Mouse (Mus musculus) CH12.LX (cell line): Measurements from ENCODE around the gene Olfr1393. TPM values are rescaled to one million over a fixed set of nuclear protein-coding genes. Genes with fewer than 3 reads are reported as not detected.

ENCODE experiments used
- DNase-seq: peaks from one replicate; pipeline ENCODE4 v3.0.0-alpha.2; 2013; ENCODE audit errors: extremely low read depth
- H3K27ac ChIP-seq: 2 replicates; pipeline ENCODE4 v1.5.1; 2012; ENCODE audit warnings: low read depth, mild to moderate bottlenecking, control low read depth, moderate library complexity; ENCODE audit not compliant: insufficient read depth
- H3K27me3 ChIP-seq: replicated peaks from 2 replicates; pipeline ENCODE3; 2012; ENCODE audit warnings: inconsistent platforms
- H3K36me3 ChIP-seq, 2 experiments: replicated peaks in 1 of 2; 2 replicates each; pipeline versions ENCODE3 to v1.6.1; 2012; ENCODE audit warnings: inconsistent platforms in 1 of 2, low read length in 1 of 2, mild to moderate bottlenecking in 1 of 2, mixed read lengths in 1 of 2, moderate library complexity in 1 of 2; ENCODE audit not compliant: control insufficient read depth in 1 of 2, insufficient read depth in 1 of 2
- H3K4me1 ChIP-seq, 2 experiments: 2 replicates each; pipeline ENCODE4 v1.6.1; 2012; ENCODE audit warnings: inconsistent platforms in 1 of 2, moderate library complexity in 1 of 2; ENCODE audit not compliant: insufficient read depth in 2 of 2, control insufficient read depth in 1 of 2
- H3K4me2 ChIP-seq: 2 replicates; pipeline ENCODE4 v1.6.1; 2012; ENCODE audit warnings: low read depth, mild to moderate bottlenecking, control low read depth; ENCODE audit not compliant: poor library complexity, insufficient read depth, severe bottlenecking
- H3K4me3 ChIP-seq, 3 experiments: fragments of 150-350 bp in 1 of 3; sonication (generic) in 1 of 3; replicated peaks in 1 of 3; 2 replicates each; pipeline versions ENCODE3 to v1.5.1; 2011 to 2012; ENCODE audit warnings: low read depth in 2 of 3, low read length in 2 of 3, mild to moderate bottlenecking in 2 of 3, moderate library complexity in 2 of 3, control low read depth in 1 of 3, improper control_type of control experiment in 1 of 3, inconsistent platforms in 1 of 3, mixed read lengths in 1 of 3; ENCODE audit not compliant: poor library complexity in 1 of 3
- H3K79me2 ChIP-seq: replicated peaks from 2 replicates; pipeline ENCODE4 v1.6.1; 2012; ENCODE audit warnings: mild to moderate bottlenecking, moderate library complexity; ENCODE audit not compliant: control insufficient read depth, poor library complexity, insufficient read depth, severe bottlenecking; ENCODE audit errors: extremely low read depth
- H3K9ac ChIP-seq: 2 replicates; pipeline ENCODE4 v1.6.1; 2012; ENCODE audit warnings: low read depth, mild to moderate bottlenecking, control low read depth, moderate library complexity; ENCODE audit not compliant: insufficient read depth
- H3K9me3 ChIP-seq: replicated peaks from 2 replicates; pipeline ENCODE3; 2012; ENCODE audit warnings: low read length, inconsistent platforms, mixed read lengths
- BHLHE40 ChIP-seq: IDR thresholded peaks from 2 replicates; pipeline ENCODE4 v1.6.1; 2011; ENCODE audit warnings: mild to moderate bottlenecking, low read depth, low read length, improper control_type of control experiment
- CHD1 ChIP-seq: IDR thresholded peaks from 2 replicates; pipeline ENCODE4 v1.6.1; 2012; ENCODE audit warnings: low read depth, low read length, improper control_type of control experiment, inconsistent platforms
- CHD2 ChIP-seq: IDR thresholded peaks from 2 replicates; pipeline ENCODE4 v1.6.1; 2011; ENCODE audit warnings: low read length, improper control_type of control experiment
- CTCF ChIP-seq, 2 experiments: IDR thresholded peaks in 1 of 2; conservative IDR thresholded peaks in 1 of 2; 2 replicates each; pipeline ENCODE4 v1.5.1; 2011 to 2012; ENCODE audit warnings: low read depth in 2 of 2, low read length in 2 of 2, improper control_type of control experiment in 1 of 2, inconsistent platforms in 1 of 2, mild to moderate bottlenecking in 1 of 2, moderate library complexity in 1 of 2
- E2F4 ChIP-seq: IDR thresholded peaks from 2 replicates; pipeline ENCODE4 v1.6.1; 2011; ENCODE audit warnings: low read depth, low read length, improper control_type of control experiment; ENCODE audit not compliant: insufficient replicate concordance
- ELF1 ChIP-seq: IDR thresholded peaks from 2 replicates; pipeline ENCODE4 v1.6.1; 2014; ENCODE audit warnings: low read depth, mild to moderate bottlenecking, inconsistent platforms, low read length, improper control_type of control experiment
- EP300 ChIP-seq: IDR thresholded peaks from 2 replicates; pipeline ENCODE4 v1.6.1; 2011; ENCODE audit warnings: low read length, improper control_type of control experiment
- ETS1 ChIP-seq: conservative IDR thresholded peaks from 2 replicates; pipeline ENCODE4 v1.6.1; 2012; ENCODE audit warnings: low read depth, mild to moderate bottlenecking, inconsistent platforms, low read length, improper control_type of control experiment, moderate library complexity
- GABPA ChIP-seq: IDR thresholded peaks from 2 replicates; pipeline ENCODE4 v1.6.1; 2012; ENCODE audit warnings: low read depth, low read length, improper control_type of control experiment, inconsistent platforms; ENCODE audit not compliant: insufficient replicate concordance
- HCFC1 ChIP-seq: IDR thresholded peaks from 2 replicates; pipeline ENCODE4 v1.6.1; 2012; ENCODE audit warnings: low read depth, mild to moderate bottlenecking, inconsistent platforms, low read length, improper control_type of control experiment
- IRF4 ChIP-seq: IDR thresholded peaks from 2 replicates; pipeline ENCODE4 v1.6.1; 2014; ENCODE audit warnings: low read depth, mild to moderate bottlenecking, inconsistent platforms, low read length, improper control_type of control experiment
- JUN ChIP-seq: IDR thresholded peaks from 2 replicates; pipeline ENCODE4 v1.6.1; 2011; ENCODE audit warnings: low read depth, mild to moderate bottlenecking, low read length, improper control_type of control experiment, moderate library complexity; ENCODE audit not compliant: insufficient read depth
- JUND ChIP-seq: conservative IDR thresholded peaks from 2 replicates; pipeline ENCODE4 v1.6.1; 2011; ENCODE audit warnings: low read depth, low read length, improper control_type of control experiment
- KAT2A ChIP-seq: IDR thresholded peaks from 2 replicates; pipeline ENCODE4 v1.6.1; 2012; ENCODE audit warnings: low read length, improper control_type of control experiment, inconsistent platforms; ENCODE audit not compliant: insufficient replicate concordance
- MAFK ChIP-seq: IDR thresholded peaks from 2 replicates; pipeline ENCODE4 v1.6.1; 2011; ENCODE audit warnings: low read length, improper control_type of control experiment; ENCODE audit not compliant: insufficient replicate concordance
- MAX ChIP-seq: IDR thresholded peaks from 2 replicates; pipeline ENCODE4 v1.6.1; 2011; ENCODE audit warnings: low read length, improper control_type of control experiment
- MAZ ChIP-seq: IDR thresholded peaks from 2 replicates; pipeline ENCODE4 v1.6.1; 2012; ENCODE audit warnings: low read depth, mild to moderate bottlenecking, inconsistent platforms, low read length, improper control_type of control experiment, moderate library complexity
- MEF2A ChIP-seq: IDR thresholded peaks from 2 replicates; pipeline ENCODE4 v1.6.1; 2014; ENCODE audit warnings: low read depth, mild to moderate bottlenecking, inconsistent platforms, low read length, improper control_type of control experiment, borderline replicate concordance
- MXI1 ChIP-seq: IDR thresholded peaks from 2 replicates; pipeline ENCODE4 v1.6.1; 2011; ENCODE audit warnings: mild to moderate bottlenecking, low read depth, low read length, improper control_type of control experiment
- MYC ChIP-seq: IDR thresholded peaks from 2 replicates; pipeline ENCODE4 v1.6.1; 2011; ENCODE audit warnings: low read depth, mild to moderate bottlenecking, improper control_type of control experiment, low read length
- NELFE ChIP-seq: IDR thresholded peaks from 2 replicates; pipeline ENCODE4 v1.6.1; 2011; ENCODE audit warnings: low read depth, low read length, improper control_type of control experiment
- NRF1 ChIP-seq: IDR thresholded peaks from 2 replicates; pipeline ENCODE4 v1.6.1; 2014; ENCODE audit warnings: low read depth, mild to moderate bottlenecking, inconsistent platforms, low read length, improper control_type of control experiment, moderate library complexity
- PAX5 ChIP-seq: IDR thresholded peaks from 2 replicates; pipeline ENCODE4 v1.6.1; 2012; ENCODE audit warnings: low read length, inconsistent platforms, mixed read lengths
- POLR2A ChIP-seq: IDR thresholded peaks from 2 replicates; pipeline ENCODE4 v1.6.1; 2011; ENCODE audit warnings: low read depth, mild to moderate bottlenecking, improper control_type of control experiment, low read length
- POLR2AphosphoS2 ChIP-seq: IDR thresholded peaks from 2 replicates; pipeline ENCODE4 v1.6.1; 2011; ENCODE audit warnings: low read depth, low read length, improper control_type of control experiment
- RAD21 ChIP-seq: IDR thresholded peaks from 2 replicates; pipeline ENCODE4 v1.6.1; 2011; ENCODE audit warnings: low read depth, mild to moderate bottlenecking, low read length, improper control_type of control experiment, moderate library complexity
- RCOR1 ChIP-seq: conservative IDR thresholded peaks from 2 replicates; pipeline ENCODE4 v1.6.1; 2012; ENCODE audit warnings: low read depth, mild to moderate bottlenecking, inconsistent platforms, low read length, improper control_type of control experiment
- SIN3A ChIP-seq: IDR thresholded peaks from 2 replicates; pipeline ENCODE4 v1.6.1; 2012; ENCODE audit warnings: low read length, improper control_type of control experiment, inconsistent platforms
- SMC3 ChIP-seq: IDR thresholded peaks from 2 replicates; pipeline ENCODE4 v1.6.1; 2011; ENCODE audit warnings: low read depth, low read length, improper control_type of control experiment
- TBP ChIP-seq: conservative IDR thresholded peaks from 2 replicates; pipeline ENCODE4 v1.6.1; 2011; ENCODE audit warnings: low read depth, low read length, improper control_type of control experiment
- TCF12 ChIP-seq: IDR thresholded peaks from 2 replicates; pipeline ENCODE4 v1.6.1; 2014; ENCODE audit warnings: low read depth, mild to moderate bottlenecking, inconsistent platforms, low read length, improper control_type of control experiment
- UBTF ChIP-seq: IDR thresholded peaks from 2 replicates; pipeline ENCODE4 v1.6.1; 2012; ENCODE audit warnings: low read depth, mild to moderate bottlenecking, inconsistent platforms, low read length, improper control_type of control experiment, moderate library complexity
- USF1 ChIP-seq: IDR thresholded peaks from 2 replicates; pipeline ENCODE4 v1.6.1; 2014; ENCODE audit warnings: low read depth, mild to moderate bottlenecking, inconsistent platforms, low read length, improper control_type of control experiment
- USF2 ChIP-seq: conservative IDR thresholded peaks from 2 replicates; pipeline ENCODE4 v1.6.1; 2011; ENCODE audit warnings: low read depth, low read length, improper control_type of control experiment
- ZC3H11A ChIP-seq: IDR thresholded peaks from 2 replicates; pipeline ENCODE4 v1.6.1; 2012; ENCODE audit warnings: low read depth, mild to moderate bottlenecking, inconsistent platforms, low read length, improper control_type of control experiment
- ZKSCAN1 ChIP-seq: IDR thresholded peaks from 2 replicates; pipeline ENCODE4 v1.6.1; 2012; ENCODE audit warnings: low read depth, inconsistent platforms, low read length, improper control_type of control experiment, borderline replicate concordance
- ZMIZ1 ChIP-seq: IDR thresholded peaks from 2 replicates; pipeline ENCODE4 v1.6.1; 2012; ENCODE audit warnings: low read depth, mild to moderate bottlenecking, inconsistent platforms, low read length, improper control_type of control experiment
- ZNF384 ChIP-seq: IDR thresholded peaks from 2 replicates; pipeline ENCODE4 v1.6.1; 2012; ENCODE audit warnings: low read depth, low read length, improper control_type of control experiment, inconsistent platforms
- dilution Hi-C: fragments of 300-500 bp; cut with MboI; formaldehyde crosslinking; loops from 2 replicates; pipeline ENCODE4 v1.14.3; 2020; ENCODE audit warnings: low sequenced_read_pairs; ENCODE audit not compliant: extremely low pct_unique_long_range_greater_than_20kb, extremely low pct_ligation_motif_present
- in situ Hi-C: fragments of 300-500 bp; cut with MboI; formaldehyde crosslinking; loops from 3 replicates; pipeline ENCODE4 v1.14.3; 2019; ENCODE audit warnings: low sequenced_read_pairs, low pct_ligation_motif_present, low pct_unique_long_range_greater_than_20kb, mixed read lengths
- polyA plus RNA-seq: library from polyadenylated mRNA; unstranded; fragments of >175 nt; gene quantifications from 2 replicates; pipeline ENCODE4 v1.2.1, GENCODE M21; 2012; ENCODE audit warnings: low read depth; ENCODE audit not compliant: insufficient read length
- total RNA-seq, 2 experiments: library from RNA; depleted of rRNA; stranded (reverse); fragments of 300-350 nt in 1 of 2; fragments of >200 nt in 1 of 2; gene quantifications; 2 replicates each; pipeline ENCODE4 v1.2.3; 2012 to 2014

The Olfr1393 gene
- total and polyA plus RNA-seq, 3 experiments = 0.10 TPM; not detected in 2

- H3K27ac ChIP-seq = peak overlapping the region; percentile 99
- dilution Hi-C loops = no loop called here
Observed at GRCm38 (mm10) chr11:49249811-49250421, 28.2 kb upstream of the Olfr1393 start.

More at GRCm38 (mm10) chr11:49249811-49250421, 28.2 kb upstream of the Olfr1393 start:
- TF ChIP-seq RAD21 (no peak; the same call in none of the 2 replicates), POLR2AphosphoS2 (0 out of 2 replicates have a peak, but pooled peaks have one; percentile 32), CTCF (conservative IDR thresholded peaks at IDR 0.05 in 1 of 2, IDR thresholded peaks at IDR 0.05 in 1 of 2; ENCODE audit: low read depth in 2 of 2, low read length in 2 of 2) (no peak), UBTF (no peak; the same call in 1 of the 2 replicates), BHLHE40 (peak; percentile 92), TCF12 (peak; percentile 100), TBP (peak; percentile 32; the same call in 1 of the 2 replicates), MYC (peak; percentile 79), E2F4 (peak; percentile 86; the same call in 1 of the 2 replicates), GABPA (no peak), MAFK (peak; percentile 88), ZC3H11A (no peak), ZMIZ1 (peak; percentile 63), MAZ (peak; percentile 93), NELFE (no peak), USF2 (no peak), ZKSCAN1 (no peak; the same call in 1 of the 2 replicates), MXI1 (no peak; the same call in 1 of the 2 replicates), MAX (peak; percentile 87), JUN (no peak), RCOR1 (peak; percentile 100), CHD1 (peak; percentile 73), SMC3 (no peak; the same call in 1 of the 2 replicates), JUND (peak; percentile 55; the same call in 1 of the 2 replicates), CHD2 (peak; percentile 95), NRF1 (peak; percentile 48; the same call in 1 of the 2 replicates), EP300 (peak; percentile 99), IRF4 (peak; percentile 99), SIN3A (peak; percentile 98), ETS1 (peak; percentile 94), MEF2A (peak; percentile 95), USF1 (no peak), KAT2A (peak; percentile 71; the same call in 1 of the 2 replicates), HCFC1 (peak; percentile 51; the same call in 1 of the 2 replicates), ZNF384 (peak; percentile 97), POLR2A (no peak), ELF1 (peak; percentile 70; the same call in 1 of the 2 replicates), PAX5 (no peak)
- TF ChIP-seq, all 38 proteins: peak for 24
- Histone ChIP-seq H3K9me3 (no peaks in the 10 kb centered on the region), H3K4me2 (peak overlapping the region; percentile 55), H3K27me3 (no peaks in the 10 kb centered on the region), H3K79me2 (peaks cover 72% of the 10 kb centered on the region), H3K4me3 (peak overlapping the region; percentile 56 to 79 (median 72)), H3K36me3 (peaks cover 19 to 34% of the 10 kb centered on the region in 2 experiments), H3K4me1 (peaks cover 10 to 67% of the 10 kb centered on the region in 2 experiments), H3K9ac (peak overlapping the region; percentile 83)
- DNase-seq = peak; percentile 93
- in situ Hi-C loops = loop anchor here (25.0 kb wide), 1 partner anchor 138 kb away; the partner anchor contains the start of gene Olfr1396
